Mouse (Mus musculus): ENCODE measurements around the gene Itga10. TPM values are rescaled to one million over a fixed set of nuclear protein-coding genes. Genes with fewer than 3 reads are reported as not detected.

Gene Itga10
- polyA plus RNA-seq, 1 experiment, result 1.1 TPM

DNA sequence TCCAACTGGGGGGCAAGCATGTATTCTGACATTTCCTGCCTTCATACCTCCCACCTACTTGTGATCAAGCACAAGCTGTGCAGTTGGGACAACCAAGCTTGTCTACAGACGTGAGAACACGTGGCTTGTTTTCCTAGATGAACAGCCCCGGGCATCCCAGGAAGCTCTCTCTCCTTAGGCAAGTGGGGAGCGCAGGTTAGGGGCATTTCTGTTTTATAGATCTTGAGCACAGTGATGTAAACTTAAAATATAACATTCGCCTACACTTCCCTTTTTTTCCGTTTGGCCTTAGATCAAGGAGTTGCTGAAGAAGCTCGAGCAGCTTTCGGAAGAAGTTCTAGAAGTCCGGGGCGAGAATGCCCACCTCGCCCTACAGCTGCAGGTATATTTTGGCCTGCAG is 43.5 kb downstream of the Itga10 start:
- Histone ChIP-seq H3K4me1 (ENCODE audit: control insufficient read depth, insufficient read depth, insufficient read length) (no peaks in the 10 kb centered on the region), H3K36me3 (ENCODE audit: control insufficient read depth, insufficient read depth, low read length) (no peaks in the 10 kb centered on the region), H3K27ac (ENCODE audit: insufficient read depth, low read length) (no peak overlapping the region), H3K27me3 (ENCODE audit: control insufficient read depth, insufficient read depth, low read length) (peaks cover 11% of the 10 kb centered on the region), H3K4me3 (ENCODE audit: extremely low read depth, insufficient read depth, insufficient read length) (no peak overlapping the region)
- WGBS, result 35% methylated on average over 11 of the region's 11 CpGs
- DNase-seq (ENCODE audit: low read depth in 1 of 2, low spot score in 2 of 2), result no peak
- TF ChIP-seq POLR2A (IDR thresholded peaks at IDR 0.05; ENCODE audit: low read depth, low read length) (no peak), CTCF (IDR thresholded peaks at IDR 0.05; ENCODE audit: extremely low read depth, insufficient read depth, insufficient read length, insufficient replicate concordance) (no peak)

DNA sequence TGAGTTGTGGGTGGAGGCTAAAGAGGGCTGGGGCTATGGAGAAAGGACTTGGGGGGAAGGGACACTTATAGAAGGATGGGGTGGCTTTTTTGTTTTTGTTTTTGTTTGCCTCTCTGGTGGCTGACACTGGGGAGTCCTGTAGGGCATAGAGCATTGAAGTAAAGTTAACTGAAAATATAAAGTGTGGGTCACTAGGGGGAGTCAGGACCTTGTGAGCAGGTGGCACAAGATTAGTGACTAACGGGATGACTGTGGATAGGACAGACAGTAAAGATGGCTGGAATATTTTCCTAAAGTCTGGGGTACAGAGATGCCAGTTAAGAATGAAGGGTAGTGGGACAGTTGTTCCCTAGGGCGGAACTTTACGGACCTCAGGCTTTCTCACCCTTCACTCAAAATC is 44.9 kb downstream of the Itga10 start:
- no peak for DNase-seq (ENCODE audit: low read depth in 1 of 2, low spot score in 2 of 2)
- 50% methylated on average over 3 of the region's 3 CpGs for WGBS
- Histone ChIP-seq H3K36me3 (ENCODE audit: control insufficient read depth, insufficient read depth, low read length) (no peaks in the 10 kb centered on the region), H3K27me3 (ENCODE audit: control insufficient read depth, insufficient read depth, low read length) (peaks cover 4% of the 10 kb centered on the region; the same call in 1 of the 2 replicates), H3K27ac (ENCODE audit: insufficient read depth, low read length) (no peak overlapping the region), H3K4me3 (ENCODE audit: extremely low read depth, insufficient read depth, insufficient read length) (no peak overlapping the region), H3K4me1 (ENCODE audit: control insufficient read depth, insufficient read depth, insufficient read length) (no peaks in the 10 kb centered on the region)
- no peak for TF ChIP-seq CTCF (IDR thresholded peaks at IDR 0.05; ENCODE audit: extremely low read depth, insufficient read depth, insufficient read length, insufficient replicate concordance)
- no peak for TF ChIP-seq POLR2A (IDR thresholded peaks at IDR 0.05; ENCODE audit: low read depth, low read length)

DNA sequence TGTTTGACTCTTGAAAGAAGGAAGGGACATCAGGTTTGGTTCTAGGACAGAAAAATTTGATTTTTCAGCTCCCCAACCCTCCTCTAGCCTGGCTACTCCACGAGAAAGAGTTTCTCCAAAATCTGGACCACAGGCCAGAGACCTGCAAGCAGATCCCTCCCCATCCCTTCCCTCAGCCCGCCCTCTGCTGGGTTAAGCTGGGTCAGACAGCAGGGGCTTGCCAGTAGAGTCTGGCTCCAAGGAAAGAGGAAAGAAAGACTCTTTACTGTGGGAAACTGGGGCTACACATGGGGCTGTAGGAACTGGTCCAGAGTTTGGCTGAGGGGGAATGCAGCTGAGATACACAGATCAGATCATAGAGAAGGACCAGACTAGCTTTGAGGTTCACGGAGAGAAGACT is 47.1 kb downstream of the Itga10 start:
- WGBS, result 43% methylated on average over 3 of the region's 3 CpGs
- Histone ChIP-seq H3K4me3 (ENCODE audit: extremely low read depth, insufficient read depth, insufficient read length) (no peak overlapping the region), H3K27ac (ENCODE audit: insufficient read depth, low read length) (no peak overlapping the region), H3K4me1 (ENCODE audit: control insufficient read depth, insufficient read depth, insufficient read length) (peaks cover 4% of the 10 kb centered on the region; the same call in 1 of the 2 replicates), H3K27me3 (ENCODE audit: control insufficient read depth, insufficient read depth, low read length) (no peaks in the 10 kb centered on the region), H3K36me3 (ENCODE audit: control insufficient read depth, insufficient read depth, low read length) (no peaks in the 10 kb centered on the region)
- TF ChIP-seq POLR2A (IDR thresholded peaks at IDR 0.05; ENCODE audit: low read depth, low read length) (no peak), CTCF (IDR thresholded peaks at IDR 0.05; ENCODE audit: extremely low read depth, insufficient read depth, insufficient read length, insufficient replicate concordance) (no peak)
- no peak for DNase-seq (ENCODE audit: low read depth in 1 of 2, low spot score in 2 of 2)

DNA sequence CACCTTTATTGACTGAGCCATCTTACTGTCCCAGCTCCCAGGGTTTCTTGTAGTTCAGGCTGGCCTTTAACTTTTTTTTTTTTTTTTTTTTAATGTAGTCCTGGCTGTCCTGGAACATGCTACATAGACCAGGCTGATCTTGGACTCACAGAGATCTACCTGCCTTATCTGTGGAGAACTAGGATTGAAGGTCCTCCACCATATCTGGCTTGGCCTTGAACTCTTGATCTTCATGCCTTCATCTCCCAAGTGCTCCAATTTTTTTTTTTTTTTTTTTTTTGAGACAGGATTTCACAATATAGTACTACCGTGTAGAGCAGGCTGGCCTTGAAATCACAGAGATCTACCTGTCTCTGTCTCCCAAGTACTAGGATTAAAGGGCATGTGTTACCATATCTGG is 48.2 kb downstream of the Itga10 start:
- no peak overlapping the region for H3K27ac ChIP-seq (ENCODE audit: insufficient read depth, low read length)
- peaks cover 4% of the 10 kb centered on the region; the same call in 1 of the 2 replicates for H3K4me1 ChIP-seq (ENCODE audit: control insufficient read depth, insufficient read depth, insufficient read length)
- 83% methylated on average over 1 of the region's 1 CpGs for WGBS

DNA sequence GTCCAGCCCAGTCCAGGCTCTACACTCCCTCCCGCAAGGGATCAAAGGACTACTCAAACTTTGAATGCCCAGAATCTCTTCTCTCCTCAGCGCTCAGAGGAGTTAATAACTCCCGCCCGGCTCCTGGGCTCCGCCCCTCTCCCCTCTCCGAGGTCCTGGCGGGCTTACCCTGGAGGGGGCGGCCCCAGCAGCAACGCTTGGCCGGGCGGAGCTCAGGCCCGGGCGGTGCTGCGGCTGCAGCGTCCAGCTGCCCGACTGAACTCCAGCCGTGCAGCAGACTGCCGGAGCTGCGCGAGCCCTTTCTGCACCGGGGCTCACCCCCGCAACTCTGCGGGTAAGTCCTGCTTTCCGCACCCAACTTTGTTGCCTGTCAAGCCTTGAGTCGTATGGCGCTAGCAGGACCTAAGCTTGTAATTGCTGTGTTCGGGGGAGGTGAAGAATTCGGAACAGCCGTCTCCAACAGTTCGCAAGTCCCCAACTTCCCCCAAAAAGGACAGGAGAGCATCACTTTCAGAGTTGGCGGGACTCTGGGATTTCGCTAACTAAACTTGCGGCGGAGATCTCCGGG is 50.9 kb downstream of the Itga10 start, which contains the start of gene Pias3:
Gene Pias3, plus strand, starts transcription at position 187 of the 568 bp plus-strand sequence.
- peak in 1 of 2 experiments; percentile 66 for DNase-seq (ENCODE audit: low read depth in 1 of 2, low spot score in 2 of 2)
- TF ChIP-seq CTCF (IDR thresholded peaks at IDR 0.05; ENCODE audit: extremely low read depth, insufficient read depth, insufficient read length, insufficient replicate concordance) (no peak), POLR2A (IDR thresholded peaks at IDR 0.05; ENCODE audit: low read depth, low read length) (no peak; the same call in 1 of the 2 replicates)
- under 1% methylated on average over 34 of the region's 35 CpGs for WGBS
- Histone ChIP-seq H3K4me1 (ENCODE audit: control insufficient read depth, insufficient read depth, insufficient read length) (peaks cover 4% of the 10 kb centered on the region; the same call in 1 of the 2 replicates), H3K27me3 (ENCODE audit: control insufficient read depth, insufficient read depth, low read length) (no peaks in the 10 kb centered on the region), H3K36me3 (ENCODE audit: control insufficient read depth, insufficient read depth, low read length) (peaks cover 3% of the 10 kb centered on the region; the same call in 1 of the 2 replicates), H3K27ac (ENCODE audit: insufficient read depth, low read length) (peak within 1 kb of the TSS; percentile 95), H3K4me3 (ENCODE audit: extremely low read depth, insufficient read depth, insufficient read length) (peak within 1 kb of the TSS; percentile 100)

More for the DNA sequence above, 48.2 kb downstream of the Itga10 start:
- Histone ChIP-seq H3K36me3 (ENCODE audit: control insufficient read depth, insufficient read depth, low read length) (no peaks in the 10 kb centered on the region), H3K4me3 (ENCODE audit: extremely low read depth, insufficient read depth, insufficient read length) (no peak overlapping the region), H3K27me3 (ENCODE audit: control insufficient read depth, insufficient read depth, low read length) (no peaks in the 10 kb centered on the region)
- TF ChIP-seq CTCF (IDR thresholded peaks at IDR 0.05; ENCODE audit: extremely low read depth, insufficient read depth, insufficient read length, insufficient replicate concordance), result no peak
- TF ChIP-seq POLR2A (IDR thresholded peaks at IDR 0.05; ENCODE audit: low read depth, low read length), result no peak
- no peak for DNase-seq (ENCODE audit: low read depth in 1 of 2, low spot score in 2 of 2)

DNA sequence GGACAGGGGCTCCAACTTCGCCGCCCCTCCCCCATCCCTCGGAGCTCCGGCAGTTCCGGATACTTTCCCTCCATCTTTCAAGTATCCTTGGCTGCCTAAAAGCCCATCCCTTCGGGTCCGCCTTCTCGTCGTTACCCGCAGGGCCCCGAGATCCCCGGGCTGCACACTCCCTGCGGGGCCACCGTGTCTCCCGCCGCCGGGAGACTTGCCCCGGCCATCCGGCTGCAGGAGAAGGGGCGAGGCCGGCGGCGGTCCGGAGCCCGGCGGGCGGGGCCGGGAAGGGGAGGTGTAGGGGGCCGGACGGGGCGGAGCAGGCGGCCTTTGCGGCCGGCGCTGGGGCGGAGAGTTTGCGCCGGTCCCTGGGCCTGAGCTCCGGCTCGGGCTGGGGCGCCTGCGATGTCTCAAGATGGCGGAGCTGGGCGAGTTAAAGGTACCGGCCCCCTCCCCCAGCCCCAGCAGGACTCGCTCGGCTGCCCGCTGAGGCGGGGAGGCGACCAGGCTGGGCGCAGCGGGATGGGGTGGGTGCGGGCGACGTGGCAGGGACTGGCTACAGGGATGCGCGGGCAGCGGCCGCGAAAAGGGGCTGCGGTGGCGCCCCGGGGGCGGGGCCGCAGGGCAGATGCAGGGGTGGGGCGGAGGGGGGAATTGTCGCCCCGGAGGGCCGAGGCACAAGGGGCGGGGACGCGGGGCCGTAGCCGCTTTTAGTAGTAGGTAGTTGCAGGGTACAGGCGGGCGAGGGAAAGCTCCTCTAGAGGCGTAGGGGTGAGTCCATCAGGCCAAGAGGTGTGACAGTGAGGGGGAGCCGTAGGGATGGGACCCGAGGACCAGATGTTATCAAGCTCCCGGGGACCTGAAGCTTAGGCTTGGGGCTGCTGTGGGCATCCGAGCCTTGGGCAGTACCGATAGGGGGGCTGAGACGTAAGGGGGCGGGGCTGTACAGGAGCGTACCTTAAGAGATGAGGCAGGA is 51.7 kb downstream of the Itga10 start:
- peaks cover 4% of the 10 kb centered on the region; the same call in 1 of the 2 replicates for H3K4me1 ChIP-seq (ENCODE audit: control insufficient read depth, insufficient read depth, insufficient read length)
- H3K27ac ChIP-seq (ENCODE audit: insufficient read depth, low read length), result peak overlapping the region; percentile 95
- peaks cover 7% of the 10 kb centered on the region for H3K36me3 ChIP-seq (ENCODE audit: control insufficient read depth, insufficient read depth, low read length)
- peak overlapping the region; percentile 100 for H3K4me3 ChIP-seq (ENCODE audit: extremely low read depth, insufficient read depth, insufficient read length)
- H3K27me3 ChIP-seq (ENCODE audit: control insufficient read depth, insufficient read depth, low read length), result no peaks in the 10 kb centered on the region
- under 1% methylated on average over 84 of the region's 85 CpGs for WGBS
- peak; percentile 59 to 89 for DNase-seq (ENCODE audit: low read depth in 1 of 2, low spot score in 2 of 2)
- peak; percentile 14 for TF ChIP-seq POLR2A (IDR thresholded peaks at IDR 0.05; ENCODE audit: low read depth, low read length)
- TF ChIP-seq CTCF (IDR thresholded peaks at IDR 0.05; ENCODE audit: extremely low read depth, insufficient read depth, insufficient read length, insufficient replicate concordance), result no peak
